In genomic region chr19:57103360-57103958, GRCm38 (mm10) we compare ENCODE assay signal across 10 mouse cellular contexts.
DNase-seq lines count a peak whose midpoint lies in the region; ATAC-seq and TF ChIP-seq lines count a peak whose summit lies in the region.
"Had no signal": no experiment of that assay in that cellular context is flagged by ENCODE, and none has a peak within 500 bp of the region (broad histone marks: within the 10 kb centered on the region; RNA-seq: fewer than 3 reads in every experiment).

No protein-coding gene starts in this region.

- H3K4me3 ChIP-seq in gastrocnemius, adult 2 months, result no peak overlapping the region
- no peak overlapping the region for H3K4me3 ChIP-seq in liver, embryonic 12.5 days
- H3K4me3 ChIP-seq in liver, embryonic 11.5 days (ENCODE audit: low read depth, low read length), result no peak overlapping the region
- no peak overlapping the region for H3K4me3 ChIP-seq in embryonic facial prominence, embryonic 11.5 days (ENCODE audit: low read depth, low read length)
- no peak overlapping the region for H3K4me3 ChIP-seq in liver, postnatal 0 days (ENCODE audit: low read depth, low read length)
- H3K4me3 ChIP-seq: neural tube, embryonic 12.5 days had no signal

- no peaks in the 10 kb centered on the region for H3K27me3 ChIP-seq in liver, embryonic 12.5 days (replicated peaks)
- H3K27me3 ChIP-seq in liver, embryonic 11.5 days (replicated peaks; ENCODE audit: control insufficient read depth, insufficient read depth, low read length), result no peaks in the 10 kb centered on the region
- H3K27me3 ChIP-seq in embryonic facial prominence, embryonic 11.5 days (ENCODE audit: control insufficient read depth, insufficient read depth, low read length), result no peaks in the 10 kb centered on the region
- H3K27me3 ChIP-seq in liver, postnatal 0 days (ENCODE audit: insufficient read depth, low read length), result no peaks in the 10 kb centered on the region
- H3K27me3 ChIP-seq: neural tube, embryonic 12.5 days had no signal

- intact Hi-C loops in gastrocnemius, adult 2 months (cut with DNase I), result no loop called here
- intact Hi-C loops in gastrocnemius, postnatal 36 days (cut with DNase I), result no loop called here

- DNase-seq in gastrocnemius, adult 2 months, result no peak
- no peak for DNase-seq in gastrocnemius, postnatal 36 days
- no peak for DNase-seq in liver, embryonic 11.5 days (ENCODE audit: low spot score)
- peak; percentile 42 for DNase-seq in embryonic facial prominence, embryonic 11.5 days (ENCODE audit: low spot score)
- DNase-seq in liver, postnatal 0 days, result no peak
- no peak for DNase-seq in right cerebral cortex, postnatal 4 days
- DNase-seq in gastrocnemius, adult 18-20 months (ENCODE audit: low spot score), result no peak
- DNase-seq: adrenal gland, adult 2 months had no signal

- ATAC-seq in liver, embryonic 12.5 days, result no peak
- no peak for ATAC-seq in liver, embryonic 11.5 days (replicated peaks; ENCODE audit: low FRiP score)
- no peak for ATAC-seq in embryonic facial prominence, embryonic 11.5 days (replicated peaks; ENCODE audit: insufficient number of reproducible peaks, low FRiP score, low TSS enrichment, low read depth)
- no peak for ATAC-seq in liver, postnatal 0 days

- 67% methylated on average over 4 of the region's 4 CpGs for WGBS in liver, embryonic 12.5 days (ENCODE audit: insufficient replicate concordance)
- WGBS in liver, embryonic 11.5 days, result 65% methylated on average over 4 of the region's 4 CpGs
- 32% methylated on average over 4 of the region's 4 CpGs for WGBS in embryonic facial prominence, embryonic 11.5 days
- 74% methylated on average over 4 of the region's 4 CpGs for WGBS in liver, postnatal 0 days (ENCODE audit: insufficient replicate concordance)

- H3K4me1 ChIP-seq in liver, embryonic 12.5 days, result peaks cover 9% of the 10 kb centered on the region
- peaks cover 4% of the 10 kb centered on the region; the same call in 1 of the 2 replicates for H3K4me1 ChIP-seq in liver, embryonic 11.5 days (replicated peaks; ENCODE audit: control insufficient read depth, insufficient read depth, low read length)
- no peaks in the 10 kb centered on the region; the same call in 1 of the 2 replicates for H3K4me1 ChIP-seq in embryonic facial prominence, embryonic 11.5 days (ENCODE audit: control insufficient read depth, insufficient read depth, low read length)
- H3K4me1 ChIP-seq in liver, postnatal 0 days (ENCODE audit: insufficient read depth), result no peaks in the 10 kb centered on the region
- H3K4me1 ChIP-seq: neural tube, embryonic 12.5 days had no signal

- peak overlapping the region; percentile 90 for H3K27ac ChIP-seq in gastrocnemius, adult 2 months
- H3K27ac ChIP-seq in liver, embryonic 12.5 days, result 0 out of 2 replicates have a peak overlapping the region, but pooled peaks have one; percentile 22
- H3K27ac ChIP-seq in liver, embryonic 11.5 days (ENCODE audit: low read depth, low read length), result no peak overlapping the region
- no peak overlapping the region; the same call in 1 of the 2 replicates for H3K27ac ChIP-seq in embryonic facial prominence, embryonic 11.5 days (replicated peaks; ENCODE audit: low read depth, low read length)
- H3K27ac ChIP-seq in liver, postnatal 0 days (ENCODE audit: low read depth), result 0 out of 2 replicates have a peak overlapping the region, but pooled peaks have one; percentile 22
- H3K27ac ChIP-seq: neural tube, embryonic 12.5 days had no signal

- H3K9ac ChIP-seq in liver, embryonic 12.5 days, result no peak overlapping the region
- no peak overlapping the region for H3K9ac ChIP-seq in liver, embryonic 11.5 days (ENCODE audit: low read depth, low read length)
- no peak overlapping the region for H3K9ac ChIP-seq in embryonic facial prominence, embryonic 11.5 days (replicated peaks; ENCODE audit: low read length)
- no peak overlapping the region for H3K9ac ChIP-seq in liver, postnatal 0 days (replicated peaks)
- H3K9ac ChIP-seq: neural tube, embryonic 12.5 days had no signal

- no peaks in the 10 kb centered on the region for H3K9me3 ChIP-seq in liver, embryonic 12.5 days (replicated peaks)
- no peaks in the 10 kb centered on the region for H3K9me3 ChIP-seq in liver, embryonic 11.5 days (ENCODE audit: control insufficient read depth, low read length)
- no peaks in the 10 kb centered on the region for H3K9me3 ChIP-seq in embryonic facial prominence, embryonic 11.5 days (replicated peaks; ENCODE audit: control insufficient read depth, low read length)
- H3K9me3 ChIP-seq in liver, postnatal 0 days (ENCODE audit: low read length), result no peaks in the 10 kb centered on the region
- H3K9me3 ChIP-seq: neural tube, embryonic 12.5 days had no signal

- H3K4me2 ChIP-seq in liver, embryonic 12.5 days, result no peak overlapping the region
- no peak overlapping the region for H3K4me2 ChIP-seq in liver, embryonic 11.5 days
- no peak overlapping the region for H3K4me2 ChIP-seq in embryonic facial prominence, embryonic 11.5 days (ENCODE audit: low read depth, low read length)
- H3K4me2 ChIP-seq in liver, postnatal 0 days (ENCODE audit: low read depth, low read length), result no peak overlapping the region
- H3K4me2 ChIP-seq: neural tube, embryonic 12.5 days had no signal

- TF ChIP-seq EP300 in liver, postnatal 0 days (IDR thresholded peaks at IDR 0.05; ENCODE audit: low read depth), result no peak

- no peak for TF ChIP-seq CTCF in gastrocnemius, adult 2 months (IDR thresholded peaks at IDR 0.05)
- TF ChIP-seq CTCF in liver, postnatal 0 days (IDR thresholded peaks at IDR 0.05; ENCODE audit: low read depth), result no peak

- H3K36me3 ChIP-seq in liver, embryonic 12.5 days, result no peaks in the 10 kb centered on the region
- H3K36me3 ChIP-seq in liver, embryonic 11.5 days (ENCODE audit: control insufficient read depth, insufficient read depth, low read length), result no peaks in the 10 kb centered on the region
- no peaks in the 10 kb centered on the region for H3K36me3 ChIP-seq in embryonic facial prominence, embryonic 11.5 days (replicated peaks; ENCODE audit: control insufficient read depth, insufficient read depth, low read depth, low read length)
- H3K36me3 ChIP-seq in liver, postnatal 0 days (replicated peaks; ENCODE audit: insufficient read depth, low read length), result no peaks in the 10 kb centered on the region; the same call in 1 of the 2 replicates
- H3K36me3 ChIP-seq: neural tube, embryonic 12.5 days had no signal

Comparison
In these comparisons a context has a peak if more than half of its experiments do, and no peak if none do; other contexts are left out.
1. H3K27ac ChIP-seq: peak in gastrocnemius, adult 2 months (single experiment), liver, embryonic 12.5 days (single experiment) and liver, postnatal 0 days (single experiment); none in liver, embryonic 11.5 days (single experiment) and embryonic facial prominence, embryonic 11.5 days (single experiment).